Mouse (Mus musculus) urinary bladder, adult 2 months (tissue): Measurements from ENCODE around the gene Nosip. TPM values are rescaled to one million over a fixed set of nuclear protein-coding genes. Genes with fewer than 3 reads are reported as not detected.
"Not testable (repeated sequence)": the region's sequence is repeated elsewhere in the genome, so short reads cannot be mapped to it uniquely, and the experiment has no call there.

Source experiments
- DNase-seq: peaks from one replicate; pipeline ENCODE4 v3.0.0; 2022; ENCODE audit warnings: low spot score
- polyA plus RNA-seq: library from polyadenylated mRNA; depleted of rRNA; stranded (reverse); fragments of >200 nt; gene quantifications from 2 replicates; pipeline ENCODE4 v1.2.3, GENCODE M21; 2012; rRNA removed

Nosip gene
- polyA plus RNA-seq, 1 experiment: 59.9 TPM

- no peak for DNase-seq
These were observed 50.3 kb downstream of the Nosip start for GRCm38 (mm10) chr7:45112529-45112928.

- no peak for DNase-seq
These were observed 51.2 kb downstream of the Nosip start for GRCm38 (mm10) chr7:45113476-45113875.

DNA sequence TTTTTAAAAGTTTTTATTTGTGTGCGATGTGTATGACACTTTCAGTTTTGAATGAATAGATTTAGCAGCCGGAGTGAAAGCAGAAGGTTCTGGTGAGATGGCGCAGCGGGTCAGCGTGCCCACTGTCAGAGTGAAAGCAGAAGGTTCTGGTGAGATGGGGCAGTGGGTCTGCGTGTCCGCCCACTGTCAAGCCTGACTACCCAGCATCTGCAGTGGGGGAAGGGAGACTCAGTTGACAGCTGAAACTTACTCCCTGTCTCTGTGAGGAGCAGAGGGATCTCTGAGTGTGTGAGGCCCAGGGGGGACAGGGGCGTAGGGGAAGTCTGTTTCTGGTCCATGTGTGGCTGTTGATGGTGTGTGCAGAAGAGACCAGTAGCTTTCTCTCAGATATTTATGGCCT lies 55.3 kb downstream of the Nosip start:
- no peak for DNase-seq

DNA sequence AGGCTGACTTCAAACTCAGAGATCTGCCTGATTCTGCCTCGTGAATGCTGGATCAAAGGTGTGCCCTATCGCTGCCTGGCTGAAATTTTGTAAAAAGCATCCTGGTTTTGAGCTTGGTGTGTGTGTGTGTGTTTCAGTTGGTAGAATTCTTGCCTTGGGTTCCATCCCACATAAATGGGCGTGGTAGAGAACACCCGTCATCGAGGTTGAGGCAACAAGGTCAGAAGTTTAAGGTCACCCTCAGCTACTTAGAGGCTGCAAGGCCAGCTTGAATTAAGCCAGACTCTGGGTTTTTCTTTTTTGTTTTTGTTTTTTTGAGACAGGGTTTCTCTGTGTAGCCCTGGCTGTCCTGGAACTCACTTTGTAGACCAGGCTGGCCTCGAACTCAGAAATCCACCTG lies 56.1 kb downstream of the Nosip start:
- DNase-seq: no peak

DNA sequence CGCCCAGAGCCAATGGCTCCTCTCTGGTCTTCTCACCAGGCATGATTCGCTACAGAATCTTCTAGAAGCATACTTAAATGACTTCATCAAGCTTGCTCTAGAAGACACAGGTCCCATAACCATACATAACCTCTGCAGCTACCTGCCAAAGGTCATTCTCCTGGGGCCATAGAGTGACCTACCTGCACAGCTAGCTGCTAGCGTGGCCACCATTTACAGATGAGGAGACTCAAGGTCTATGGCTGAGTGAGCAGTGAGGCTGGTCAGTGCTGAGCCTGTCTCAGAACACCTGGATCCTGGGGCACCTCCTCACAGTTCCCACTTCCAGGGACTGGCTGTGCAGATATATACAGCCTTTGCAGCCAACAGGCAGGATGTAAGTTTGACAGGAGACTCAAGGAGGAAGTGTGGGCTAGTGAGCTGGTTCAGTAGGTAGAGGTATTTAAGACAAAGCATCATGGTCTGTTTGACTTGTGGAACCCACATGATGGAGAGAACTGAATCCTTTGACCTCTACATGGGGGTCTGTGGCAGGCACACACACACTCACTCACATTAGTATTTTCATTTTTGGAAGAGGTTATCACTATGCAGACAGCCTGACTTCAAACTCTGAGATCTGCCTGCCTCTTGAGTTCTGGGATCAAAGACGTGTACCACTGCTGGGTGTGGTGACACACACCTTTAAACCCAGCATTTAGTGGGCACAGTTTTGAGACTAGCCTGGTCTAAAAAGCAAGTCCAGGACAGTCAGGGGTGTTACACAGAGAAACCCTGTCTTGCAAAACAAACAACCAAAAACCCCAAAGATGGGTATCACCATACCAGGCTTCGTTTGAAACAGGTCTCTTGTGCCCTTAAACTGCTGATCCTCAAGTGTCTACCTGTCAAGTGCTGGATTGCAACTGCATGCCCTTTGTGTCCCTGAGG lies 57.8 kb downstream of the Nosip start:
- DNase-seq: no peak

DNA sequence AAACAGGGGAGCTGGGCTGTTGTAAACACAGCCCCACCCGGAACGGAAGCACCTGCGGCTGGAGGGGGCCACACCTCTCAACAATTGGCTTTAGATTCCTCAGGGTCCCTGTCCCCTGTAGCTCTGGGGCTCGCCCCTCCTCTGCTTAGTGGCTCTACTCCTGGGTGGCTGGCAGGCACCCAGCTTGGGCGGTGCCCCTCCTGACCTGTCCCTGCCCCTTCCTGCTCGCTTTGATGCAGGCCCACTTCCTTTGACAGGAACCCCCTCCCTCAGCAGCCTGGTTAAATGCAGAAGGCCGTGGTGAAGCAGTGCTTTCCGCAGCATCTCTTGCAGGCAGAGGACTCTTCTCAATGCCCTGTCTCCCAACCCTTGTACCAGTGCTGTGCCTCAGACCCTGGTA lies 59.2 kb downstream of the Nosip start:
- DNase-seq: no peak

DNA sequence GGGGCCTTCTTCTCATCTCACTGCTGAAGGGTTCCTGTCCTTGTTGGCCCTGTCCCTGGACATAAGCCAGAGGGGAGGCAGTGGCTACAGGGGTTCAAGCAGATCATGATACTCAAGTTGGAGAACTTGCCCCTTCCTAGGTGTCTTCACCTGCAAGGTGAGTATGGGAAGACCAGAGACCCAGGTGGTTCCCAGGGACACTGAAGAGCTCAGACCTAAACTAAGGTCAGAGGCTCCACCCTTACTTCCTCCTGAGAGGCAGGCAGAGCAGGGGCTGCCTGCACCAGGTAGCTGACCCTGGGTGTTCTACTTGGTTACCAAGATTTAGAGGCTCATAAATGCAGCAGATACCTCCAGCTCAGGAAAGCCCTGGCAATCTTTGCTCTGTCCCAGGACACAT lies 59.7 kb downstream of the Nosip start:
- DNase-seq: no peak

DNA sequence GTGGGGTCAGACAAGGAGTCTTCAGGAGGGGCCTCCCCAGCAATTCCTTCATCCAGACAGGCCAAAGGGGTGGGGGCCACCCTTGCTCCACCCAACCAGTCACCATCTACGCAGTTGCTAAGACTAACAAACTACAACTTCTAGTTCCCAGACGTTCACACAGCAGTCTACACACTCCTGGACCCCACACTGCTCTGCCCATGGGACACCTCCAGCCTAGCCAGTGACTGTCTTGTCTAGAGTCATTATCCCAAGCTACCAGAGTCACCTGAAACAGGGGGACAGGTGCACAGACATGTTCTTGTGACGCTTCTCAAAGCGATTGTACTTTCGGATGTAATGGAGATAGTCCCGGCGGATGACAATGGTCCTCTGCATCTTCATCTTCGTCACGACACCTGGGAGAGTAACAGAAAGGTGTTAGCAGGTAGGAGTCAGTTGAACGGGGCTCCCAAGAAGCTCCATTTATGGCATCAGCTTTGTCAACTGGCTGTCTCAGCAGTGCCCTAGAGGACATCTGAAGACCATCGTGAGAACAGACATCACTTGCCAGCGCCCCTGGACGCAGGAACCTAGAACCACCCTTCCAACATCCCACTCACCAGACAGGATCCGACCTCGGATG lies 60.4 kb downstream of the Nosip start:
- DNase-seq: no peak

GRCm38 (mm10) chr7:45123186-45123570 lies 60.9 kb downstream of the Nosip start:
- DNase-seq: no peak

DNA sequence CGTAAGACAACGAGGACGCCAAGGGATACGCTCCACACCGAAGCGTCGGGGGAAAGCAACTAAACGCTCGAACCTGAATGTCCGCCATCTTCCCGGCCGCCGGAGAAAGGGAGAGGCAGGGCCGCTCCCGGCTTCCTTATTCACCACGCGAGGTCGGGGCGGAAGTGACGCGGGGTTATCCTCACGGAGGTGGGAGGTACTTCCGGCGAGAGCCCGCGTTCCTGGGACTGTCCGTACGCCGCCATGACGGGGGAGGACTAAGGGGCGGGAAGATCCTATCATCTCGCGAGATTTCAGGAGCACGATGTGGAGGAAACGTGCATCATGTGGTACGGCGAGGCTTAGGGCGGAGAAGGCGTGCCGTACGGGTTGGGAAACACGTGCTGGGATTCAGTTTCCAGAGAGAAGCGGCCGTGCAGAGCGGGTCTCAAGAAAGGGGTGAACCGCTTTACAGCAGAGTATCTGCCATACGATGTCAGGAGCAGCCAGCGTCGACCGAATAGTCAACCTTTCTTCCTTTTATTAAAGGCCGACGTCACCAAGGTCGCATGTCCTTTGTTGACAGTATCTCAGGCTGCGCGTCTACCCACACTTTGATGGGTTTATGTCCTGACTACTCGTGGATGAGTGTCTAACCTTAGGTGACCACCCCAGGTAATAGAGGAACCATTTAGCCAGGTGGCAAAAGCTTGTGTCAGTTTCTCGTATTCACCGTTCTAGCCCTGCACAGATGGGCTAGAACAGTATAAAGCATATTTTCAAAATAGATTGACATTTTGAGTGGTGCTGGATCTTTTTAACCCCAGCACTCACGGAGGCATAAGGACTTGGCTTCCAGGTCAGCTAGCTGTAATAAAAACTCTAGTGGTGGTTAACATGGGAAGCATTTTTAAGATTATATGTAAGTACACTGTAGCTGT lies 62.3 kb downstream of the Nosip start, which contains the start of gene Rps11:
Rps11 (minus strand) TSS at position 216 of the 920 bp plus-strand sequence.
- peak; percentile 92 for DNase-seq

DNA sequence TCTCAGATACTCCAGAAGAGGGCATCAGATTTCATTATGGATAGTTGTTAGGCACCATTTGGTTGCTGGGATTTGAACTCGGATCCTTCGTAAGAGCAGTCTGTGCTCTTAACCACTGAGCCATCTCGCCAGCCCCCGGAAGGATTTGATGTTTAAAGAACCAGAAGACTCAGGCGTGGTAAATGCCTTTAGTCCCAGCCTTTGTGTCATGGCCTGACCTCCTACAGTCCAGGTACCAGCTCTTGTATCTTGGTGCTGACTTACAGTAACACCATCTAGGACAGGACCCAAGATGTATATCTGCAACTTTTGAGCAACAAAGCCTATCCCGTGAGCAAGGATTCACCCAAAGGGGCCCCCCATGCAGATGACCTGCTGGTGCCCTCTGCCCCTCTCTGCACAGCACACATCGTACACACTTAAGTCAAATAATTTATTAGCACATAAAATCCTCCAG lies 62.9 kb downstream of the Nosip start:
- DNase-seq: no peak

GRCm38 (mm10) chr7:45125649-45126048 lies 63.4 kb downstream of the Nosip start:
- not testable (repeated sequence) for DNase-seq

DNA sequence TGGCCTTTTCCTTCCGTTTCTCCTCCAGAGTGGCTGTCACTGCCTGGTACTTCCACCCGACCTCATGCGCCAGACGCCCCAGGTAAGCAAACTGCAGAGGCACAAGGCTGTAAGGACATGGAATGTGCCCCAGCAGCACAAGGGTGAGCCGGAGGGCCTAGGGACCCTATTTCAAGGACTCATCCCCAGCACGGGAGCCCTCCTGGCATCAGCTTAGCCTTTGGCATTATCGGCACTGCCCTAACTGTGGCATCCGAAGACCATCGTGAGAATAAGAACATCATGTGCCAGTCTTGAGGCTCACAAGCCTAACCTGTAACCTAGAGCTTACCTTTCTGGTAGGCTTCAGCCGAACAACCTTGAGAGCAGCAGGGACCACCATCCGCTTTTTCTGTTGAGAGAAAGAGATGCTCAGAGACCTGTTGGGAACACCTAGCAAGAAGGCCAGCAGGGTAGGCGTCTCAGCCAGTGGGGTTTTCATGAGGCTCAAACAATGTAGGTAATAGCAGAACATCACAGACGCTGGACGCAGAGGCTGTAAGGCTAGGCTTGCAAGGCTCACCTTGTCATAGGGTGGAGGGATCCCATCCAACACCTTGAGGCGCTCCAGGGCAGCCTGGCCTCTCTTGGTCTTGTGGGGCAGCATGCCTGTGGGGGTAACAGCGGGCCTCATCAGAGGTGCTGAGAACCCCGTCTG lies 64.1 kb downstream of the Nosip start:
- DNase-seq: no peak

DNA sequence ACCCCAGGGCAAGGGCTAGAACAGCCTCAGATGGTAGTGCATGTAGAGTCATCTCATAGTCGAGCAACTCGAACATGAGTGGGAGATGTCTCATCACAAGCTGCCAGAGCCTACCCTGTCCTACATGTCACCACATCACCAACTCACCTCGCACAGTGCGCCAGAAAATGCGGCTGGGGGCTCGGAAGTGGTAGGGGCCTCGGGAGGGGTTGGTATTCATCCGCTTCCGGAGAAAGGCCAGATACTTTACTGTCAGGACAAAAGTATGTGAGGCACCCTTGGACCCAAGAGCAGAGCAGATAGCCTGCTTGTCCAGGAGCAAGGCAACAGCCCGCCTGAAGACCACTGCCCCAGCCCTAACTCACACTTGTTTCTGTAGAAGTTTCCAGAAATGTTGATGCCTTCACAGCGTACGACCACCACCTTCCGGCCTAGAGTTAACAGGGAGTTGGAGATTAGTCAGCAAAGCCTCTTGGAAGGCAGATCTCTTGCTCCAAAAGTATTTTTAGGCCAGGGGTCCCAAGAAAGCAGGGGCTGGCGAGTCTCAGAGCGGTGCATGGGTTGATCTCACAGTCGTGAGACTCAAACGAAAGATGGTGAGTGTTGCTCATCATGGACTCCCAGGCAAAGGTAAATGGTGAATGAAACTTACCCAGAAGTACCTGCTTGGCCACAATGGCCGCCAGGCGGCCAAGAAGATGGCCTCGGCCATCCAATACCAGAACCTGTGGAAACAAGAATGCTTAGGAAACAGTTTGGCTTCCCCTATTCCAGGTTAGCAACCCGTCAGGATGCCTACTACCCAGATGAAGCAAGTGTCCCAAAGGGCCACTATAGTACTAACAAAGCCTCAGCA lies 64.8 kb downstream of the Nosip start:
- DNase-seq: no peak

Other genes starting within 250 kb of the Nosip start
- gene Nup62, start 246.3 kb upstream of the Nosip start, polyA plus RNA-seq: 30.5 and 34.7 TPM in 2 replicates
- 1.7 and 2.5 TPM in 2 replicates for gene Il4i1, start 246.0 kb upstream of the Nosip start, polyA plus RNA-seq
- 43.4 and 63.6 TPM in 2 replicates for gene Atf5, start 245.8 kb upstream of the Nosip start, polyA plus RNA-seq
- 93.8 and 99.5 TPM in 2 replicates for gene Akt1s1, start 213.4 kb upstream of the Nosip start, polyA plus RNA-seq
- gene Tbc1d17, start 213.3 kb upstream of the Nosip start, polyA plus RNA-seq: 67.3 and 68.9 TPM in 2 replicates
- gene Pnkp, start 205.3 kb upstream of the Nosip start, polyA plus RNA-seq: 23.4 and 24.1 TPM in 2 replicates
- 176 and 195 TPM in 2 replicates for gene Ptov1, start 192.6 kb upstream of the Nosip start, polyA plus RNA-seq
- 57.8 and 66.1 TPM in 2 replicates for gene Med25, start 169.7 kb upstream of the Nosip start, polyA plus RNA-seq
- gene Fuz, start 166.3 kb upstream of the Nosip start, polyA plus RNA-seq: 47.7 and 53.9 TPM in 2 replicates
- gene Ap2a1, start 132.9 kb upstream of the Nosip start, polyA plus RNA-seq: 74.2 and 77.7 TPM in 2 replicates
- 0.03 and 0.08 TPM in 2 replicates for gene Tsks, start 119.2 kb upstream of the Nosip start, polyA plus RNA-seq
- 26.1 and 26.8 TPM in 2 replicates for gene Cpt1c, start 87.6 kb upstream of the Nosip start, polyA plus RNA-seq
- gene Prmt1, start 75.9 kb upstream of the Nosip start, polyA plus RNA-seq: 183 and 244 TPM in 2 replicates
- 133 and 171 TPM in 2 replicates for gene Irf3, start 64.8 kb upstream of the Nosip start, polyA plus RNA-seq
- gene Bcl2l12, start 63.7 kb upstream of the Nosip start, polyA plus RNA-seq: 28.6 and 34.8 TPM in 2 replicates
- 58.4 and 63.5 TPM in 2 replicates for gene Scaf1, start 46.1 kb upstream of the Nosip start, polyA plus RNA-seq
- 383 and 414 TPM in 2 replicates for gene Rras, start 44.5 kb upstream of the Nosip start, polyA plus RNA-seq
- 5.1 and 18.2 TPM in 2 replicates for gene Prr12, start 9.5 kb upstream of the Nosip start, polyA plus RNA-seq
- 37.6 and 46.5 TPM in 2 replicates for gene Prrg2, start 248 bp downstream of the Nosip start, polyA plus RNA-seq
- gene Rcn3, start 29.8 kb downstream of the Nosip start, polyA plus RNA-seq: 277 and 317 TPM in 2 replicates
- gene Fcgrt, start 41.4 kb downstream of the Nosip start, polyA plus RNA-seq: 144 and 157 TPM in 2 replicates
- gene Rps11, start 62.0 kb downstream of the Nosip start, polyA plus RNA-seq: 903 and 1,312 TPM in 2 replicates
- gene Rpl13a, start 66.3 kb downstream of the Nosip start, polyA plus RNA-seq: 3,442 and 3,633 TPM in 2 replicates
- 0.28 and 0.44 TPM in 2 replicates for gene Gm45713, start 73.8 kb downstream of the Nosip start, polyA plus RNA-seq
- gene Flt3l, start 74.0 kb downstream of the Nosip start, polyA plus RNA-seq: 74.5 and 83.1 TPM in 2 replicates
- gene Pih1d1, start 91.9 kb downstream of the Nosip start, polyA plus RNA-seq: 48.3 and 58.3 TPM in 2 replicates
- 27.7 and 30.9 TPM in 2 replicates for gene Aldh16a1, start 92.2 kb downstream of the Nosip start, polyA plus RNA-seq
- gene Slc17a7, start 101.5 kb downstream of the Nosip start, polyA plus RNA-seq: 0.03 and 0.04 TPM in 2 replicates
- 0.03 TPM in 1 of 2 replicates, not detected in the other for gene Gfy, start 117.1 kb downstream of the Nosip start, polyA plus RNA-seq
- not detected in 2 replicates for gene Pth2, start 118.6 kb downstream of the Nosip start, polyA plus RNA-seq
- 0.12 and 0.15 TPM in 2 replicates for gene Ccdc155, start 142.5 kb downstream of the Nosip start, polyA plus RNA-seq
- 5.1 and 7.5 TPM in 2 replicates for gene Dkkl1, start 149.7 kb downstream of the Nosip start, polyA plus RNA-seq
- gene Tead2, start 153.3 kb downstream of the Nosip start, polyA plus RNA-seq: 29.1 and 29.2 TPM in 2 replicates
- 12.3 and 15.1 TPM in 2 replicates for gene Cd37, start 176.7 kb downstream of the Nosip start, polyA plus RNA-seq
- gene Slc6a16, start 178.7 kb downstream of the Nosip start, polyA plus RNA-seq: not detected in 2 replicates
- gene Slc6a21, start 215.1 kb downstream of the Nosip start, polyA plus RNA-seq: not detected in 2 replicates